Mouse (Mus musculus) myocyte (in vitro differentiated cells): ENCODE measurements around the gene Syn3. TPM values are rescaled to one million over a fixed set of nuclear protein-coding genes. Genes with fewer than 3 reads are reported as not detected.
A peak's percentile ranks its signal among the peaks of the same experiment; 100 is the strongest.

Experiments
- H3K27me3 ChIP-seq: one replicate; pipeline ENCODE4 v1.6.1; 2011; ENCODE audit not compliant: control insufficient read depth, insufficient read depth, insufficient read length
- H3K36me3 ChIP-seq: one replicate; pipeline ENCODE4 v1.6.1; 2011; ENCODE audit not compliant: control insufficient read depth, insufficient read depth
- H3K4me2 ChIP-seq: one replicate; pipeline ENCODE4 v1.6.1; 2011; ENCODE audit warnings: low read depth, control low read depth
- H3K4me3 ChIP-seq: one replicate; pipeline ENCODE4 v1.5.1; 2011; ENCODE audit warnings: mild to moderate bottlenecking, control low read depth, moderate library complexity
- H3K79me2 ChIP-seq: one replicate; pipeline ENCODE4 v1.6.1; 2011; ENCODE audit not compliant: control insufficient read depth, insufficient read depth
- H3ac ChIP-seq: one replicate; pipeline ENCODE4 v1.6.1; 2011; ENCODE audit not compliant: control insufficient read depth, insufficient read length
- CEBPB ChIP-seq: IDR thresholded peaks from 2 replicates; pipeline ENCODE4 v1.6.1; 2011; ENCODE audit warnings: mild to moderate bottlenecking, moderate library complexity; ENCODE audit not compliant: poor library complexity, insufficient read depth, severe bottlenecking
- E2F4 ChIP-seq: IDR thresholded peaks from one replicate; pipeline ENCODE4 v1.6.1; 2011; ENCODE audit warnings: mild to moderate bottlenecking, control low read depth, moderate library complexity; ENCODE audit not compliant: insufficient read depth
- MAX ChIP-seq: IDR thresholded peaks from one replicate; pipeline ENCODE4 v1.6.1; 2011; ENCODE audit warnings: low read depth, mild to moderate bottlenecking, control low read depth
- MYOD1 ChIP-seq, 3 experiments: IDR thresholded peaks; one replicate each; pipeline ENCODE4 v1.6.1; 2011; ENCODE audit warnings: control low read depth in 2 of 3, low read depth in 2 of 3, mild to moderate bottlenecking in 2 of 3, moderate library complexity in 1 of 3; ENCODE audit not compliant: insufficient read length in 2 of 3, control insufficient read depth in 1 of 3
- MYOG ChIP-seq, 3 experiments: IDR thresholded peaks; one replicate each; pipeline ENCODE4 v1.6.1; 2011; ENCODE audit warnings: control low read depth in 2 of 3, low read depth in 2 of 3, mild to moderate bottlenecking in 2 of 3; ENCODE audit not compliant: insufficient read length in 2 of 3, control insufficient read depth in 1 of 3, insufficient read depth in 1 of 3
- POLR2A ChIP-seq: IDR thresholded peaks from one replicate; pipeline ENCODE4 v1.6.1; 2011; ENCODE audit warnings: low read depth, mild to moderate bottlenecking, control low read depth, moderate library complexity; ENCODE audit not compliant: insufficient read length
- POLR2AphosphoS2 ChIP-seq: IDR thresholded peaks from one replicate; pipeline ENCODE4 v1.6.1; 2011; ENCODE audit warnings: low read depth, control low read depth; ENCODE audit not compliant: insufficient read length
- REST ChIP-seq: IDR thresholded peaks from one replicate; pipeline ENCODE4 v1.6.1; 2011; ENCODE audit warnings: mild to moderate bottlenecking, control low read depth, moderate library complexity; ENCODE audit not compliant: insufficient read depth, insufficient read length
- SRF ChIP-seq: IDR thresholded peaks from one replicate; pipeline ENCODE4 v1.6.1; 2011; ENCODE audit warnings: low read depth; ENCODE audit not compliant: control insufficient read depth, insufficient read length
- TCF12 ChIP-seq: IDR thresholded peaks from one replicate; pipeline ENCODE4 v1.6.1; 2011; ENCODE audit warnings: mild to moderate bottlenecking, control low read depth; ENCODE audit not compliant: poor library complexity, insufficient read depth, severe bottlenecking
- TCF3 ChIP-seq: IDR thresholded peaks from one replicate; pipeline ENCODE4 v1.6.1; 2011; ENCODE audit warnings: low read depth, control low read depth; ENCODE audit not compliant: insufficient read length
- USF1 ChIP-seq: IDR thresholded peaks from one replicate; pipeline ENCODE4 v1.6.1; 2011; ENCODE audit warnings: low read depth, mild to moderate bottlenecking, control low read depth, moderate library complexity
- polyA plus RNA-seq: library from polyadenylated mRNA; unstranded; fragments of >200 nt; fragmentation: generic; extraction: Trizol; gene quantifications from one replicate; pipeline ENCODE4 v1.2.1, GENCODE M21; 2012; ENCODE audit warnings: missing spikeins

Syn3 gene
- polyA plus RNA-seq, 1 experiment: 0.08 TPM

DNA sequence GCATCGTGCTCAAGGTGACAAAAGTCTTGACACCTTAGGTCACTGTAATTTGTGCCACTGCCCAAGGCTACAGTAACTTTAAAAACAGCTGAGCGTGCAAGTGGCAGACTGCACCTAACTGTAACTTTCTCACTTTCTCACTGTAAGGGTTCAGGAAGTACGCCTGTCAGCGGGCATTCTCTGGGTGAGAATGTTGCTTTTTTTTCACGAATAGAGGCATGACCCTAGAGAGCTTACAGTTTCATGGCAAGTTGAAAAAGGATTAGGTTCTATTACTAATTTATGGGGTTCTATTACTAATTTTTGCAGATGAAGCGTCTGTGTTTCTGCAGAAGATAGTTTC lies 476.3 kb downstream of the Syn3 start:
- TF ChIP-seq TCF3 (no peak), REST (no peak), SRF (no peak), MYOD1 (IDR thresholded peaks at IDR 0.05; ENCODE audit: control insufficient read depth in 1 of 3, insufficient read length in 2 of 3, low read depth in 2 of 3) (no peak), E2F4 (no peak), USF1 (no peak), CEBPB (no peak), POLR2A (no peak), TCF12 (no peak), MAX (no peak), POLR2AphosphoS2 (no peak), MYOG (IDR thresholded peaks at IDR 0.05; ENCODE audit: control insufficient read depth in 1 of 3, insufficient read depth in 1 of 3, insufficient read length in 2 of 3, low read depth in 2 of 3) (no peak)
- peaks cover 6% of the 10 kb centered on the region for H3K79me2 ChIP-seq
- H3ac ChIP-seq: peak overlapping the region; percentile 10
- H3K4me2 ChIP-seq: peak overlapping the region; percentile 73
- H3K27me3 ChIP-seq: peaks cover 5% of the 10 kb centered on the region
- H3K36me3 ChIP-seq: no peaks in the 10 kb centered on the region
- H3K4me3 ChIP-seq: peak overlapping the region; percentile 31

DNA sequence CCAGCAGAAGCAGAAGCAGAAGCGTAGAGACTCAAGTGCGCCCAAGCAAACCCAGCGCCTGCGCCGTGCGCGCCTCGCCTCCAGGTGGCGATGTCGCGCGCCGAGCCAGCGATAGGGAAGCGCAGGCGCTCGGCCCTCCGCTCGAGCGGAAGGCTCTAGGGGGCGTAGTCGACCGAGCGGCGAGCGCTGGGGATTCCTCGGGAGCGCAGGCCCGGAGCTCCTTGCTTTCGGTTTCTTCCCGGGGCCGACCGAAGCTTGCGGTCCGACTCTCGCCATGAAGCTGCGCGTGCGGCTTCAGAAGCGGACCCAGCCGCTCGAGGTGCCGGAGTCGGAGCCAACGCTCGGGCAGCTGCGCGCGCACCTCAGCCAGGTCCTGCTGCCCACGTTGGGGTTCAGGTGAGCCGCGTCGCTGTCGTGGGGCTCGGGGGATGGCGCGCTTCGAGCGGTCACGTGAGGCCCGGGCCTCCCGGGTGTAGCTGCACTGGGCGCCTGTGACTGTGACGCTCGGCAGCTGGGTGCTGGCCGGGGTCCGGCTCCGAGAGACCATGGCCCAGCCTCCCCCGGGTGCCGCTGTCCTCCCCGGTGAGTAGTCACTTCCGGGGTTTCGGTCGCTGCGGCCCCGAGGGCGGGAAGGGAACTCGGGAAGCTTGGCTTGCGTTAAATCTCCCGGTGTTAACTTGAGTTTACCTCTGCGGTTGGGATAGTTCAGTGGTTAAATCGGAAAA lies 476.8 kb downstream of the Syn3 start, which contains the start of gene Fbxo7:
TSS of gene Fbxo7 (plus strand) at position 224 of the 725 bp plus-strand sequence.
- peak within 1 kb of the TSS; percentile 10 for H3ac ChIP-seq
- TF ChIP-seq MAX (no peak), POLR2A (peak; percentile 40), MYOD1 (IDR thresholded peaks at IDR 0.05; ENCODE audit: control insufficient read depth in 1 of 3, insufficient read length in 2 of 3, low read depth in 2 of 3) (peak in 1 of 3 experiments; percentile 38), E2F4 (no peak), USF1 (peak; percentile 79), MYOG (IDR thresholded peaks at IDR 0.05; ENCODE audit: control insufficient read depth in 1 of 3, insufficient read depth in 1 of 3, insufficient read length in 2 of 3, low read depth in 2 of 3) (peak in 1 of 3 experiments; percentile 29), SRF (peak; percentile 27)
- no peaks in the 10 kb centered on the region for H3K36me3 ChIP-seq
- H3K4me3 ChIP-seq: peak within 1 kb of the TSS; percentile 31
- peaks cover 6% of the 10 kb centered on the region for H3K79me2 ChIP-seq
- peaks cover 7% of the 10 kb centered on the region for H3K27me3 ChIP-seq
- peak within 1 kb of the TSS; percentile 73 for H3K4me2 ChIP-seq

DNA sequence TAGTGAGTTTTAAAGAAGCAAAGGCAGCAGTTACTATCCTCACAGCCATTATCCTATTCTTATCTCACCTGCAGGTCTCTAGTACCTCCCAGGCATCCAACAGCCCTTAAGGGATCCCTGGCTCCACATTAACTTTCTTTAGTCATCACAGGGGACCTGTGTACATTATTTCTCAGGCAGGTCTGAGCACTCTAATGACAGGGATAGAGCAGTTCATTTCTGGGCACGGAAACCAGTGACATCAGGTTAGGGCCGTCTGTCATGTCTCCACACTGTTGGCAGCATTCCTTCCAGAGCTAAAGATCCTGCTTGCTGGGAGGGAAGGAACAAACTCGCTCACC lies 477.3 kb downstream of the Syn3 start:
- Histone ChIP-seq H3K4me2 (peak overlapping the region; percentile 49), H3ac (peak overlapping the region; percentile 10), H3K27me3 (peaks cover 10% of the 10 kb centered on the region), H3K36me3 (no peaks in the 10 kb centered on the region), H3K4me3 (peak overlapping the region; percentile 31), H3K79me2 (peaks cover 6% of the 10 kb centered on the region)
- TF ChIP-seq MAX (no peak), CEBPB (no peak), TCF12 (no peak), E2F4 (no peak), MYOD1 (IDR thresholded peaks at IDR 0.05; ENCODE audit: control insufficient read depth in 1 of 3, insufficient read length in 2 of 3, low read depth in 2 of 3) (no peak), POLR2A (no peak), TCF3 (no peak), MYOG (IDR thresholded peaks at IDR 0.05; ENCODE audit: control insufficient read depth in 1 of 3, insufficient read depth in 1 of 3, insufficient read length in 2 of 3, low read depth in 2 of 3) (no peak), USF1 (no peak), POLR2AphosphoS2 (no peak), REST (no peak), SRF (no peak)

DNA sequence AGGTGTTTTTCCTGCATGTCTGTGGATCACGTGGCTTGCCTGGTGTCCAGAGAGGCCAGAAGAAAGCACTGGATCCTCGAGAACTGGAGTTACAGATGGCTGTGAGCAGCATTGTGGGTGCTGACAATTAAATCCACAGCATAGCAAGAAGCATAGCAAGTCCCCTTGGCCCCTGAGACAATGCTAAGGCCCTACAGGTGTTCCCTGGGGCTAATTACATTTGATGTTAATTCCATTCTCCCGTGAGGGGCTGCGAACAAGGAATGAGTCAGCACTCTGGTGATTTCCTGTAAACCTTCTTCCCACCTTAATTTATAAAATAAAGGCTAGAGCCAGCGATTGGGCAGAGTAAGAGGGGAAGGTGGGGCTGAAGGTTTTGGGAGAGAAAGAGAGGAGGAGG lies 479.9 kb downstream of the Syn3 start:
- H3K36me3 ChIP-seq: no peaks in the 10 kb centered on the region
- TF ChIP-seq REST: no peak
- no peak for TF ChIP-seq MYOG (IDR thresholded peaks at IDR 0.05; ENCODE audit: control insufficient read depth in 1 of 3, insufficient read depth in 1 of 3, insufficient read length in 2 of 3, low read depth in 2 of 3)
- no peak overlapping the region for H3K4me2 ChIP-seq
- H3K4me3 ChIP-seq: no peak overlapping the region
- H3K27me3 ChIP-seq: peaks cover 11% of the 10 kb centered on the region
- no peak overlapping the region for H3ac ChIP-seq
- peaks cover 6% of the 10 kb centered on the region for H3K79me2 ChIP-seq

DNA sequence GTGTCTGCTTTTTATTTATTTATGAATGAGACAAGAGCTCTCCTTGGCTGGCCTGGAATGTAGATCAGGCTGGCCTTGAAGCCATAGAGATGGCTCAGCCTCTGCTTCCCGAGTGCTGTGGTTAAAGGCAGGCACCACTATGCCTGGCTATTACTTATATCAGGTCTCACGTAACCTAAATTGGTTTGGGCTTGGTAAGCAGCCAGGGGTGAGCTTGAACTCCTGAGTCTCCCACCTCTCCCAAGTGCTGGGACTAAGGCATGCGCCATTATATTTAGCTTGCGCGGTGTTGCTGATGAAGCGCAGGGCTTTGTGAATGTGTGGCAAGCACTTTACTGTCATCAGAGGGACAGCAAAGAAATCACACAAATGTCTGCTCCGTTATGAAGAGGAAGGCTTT lies 480.9 kb downstream of the Syn3 start:
- Histone ChIP-seq H3K27me3 (peaks cover 11% of the 10 kb centered on the region), H3ac (no peak overlapping the region), H3K4me2 (no peak overlapping the region), H3K4me3 (no peak overlapping the region), H3K36me3 (no peaks in the 10 kb centered on the region), H3K79me2 (peaks cover 3% of the 10 kb centered on the region)
- TF ChIP-seq POLR2A: no peak
